Mouse (Mus musculus) kidney, adult 2 months (tissue): Measurements from ENCODE around the gene Ttc36. TPM values are rescaled to one million over a fixed set of nuclear protein-coding genes. Genes with fewer than 3 reads are reported as not detected.
A peak's percentile ranks its signal among the peaks of the same experiment; 100 is the strongest.
"Not testable (repeated sequence)": the region's sequence is repeated elsewhere in the genome, so short reads cannot be mapped to it uniquely, and the experiment has no call there.

Experiments used
- DNase-seq: peaks from one replicate; pipeline ENCODE4 v3.0.0; 2021
- H3K27ac ChIP-seq: fragments of 200-500 bp; 2 replicates; pipeline ENCODE4 v1.5.1; 2012; ENCODE audit warnings: low read depth, low read length, control low read depth, inconsistent platforms; ENCODE audit not compliant: insufficient read depth
- H3K27me3 ChIP-seq: fragments of 200-500 bp; replicated peaks from 2 replicates; pipeline ENCODE4 v1.6.1; 2012; ENCODE audit warnings: mild to moderate bottlenecking, moderate library complexity, low read length, inconsistent platforms; ENCODE audit not compliant: control insufficient read depth, insufficient read depth
- H3K36me3 ChIP-seq: fragments of 200-500 bp; 2 replicates; pipeline ENCODE4 v1.6.1; 2012; ENCODE audit warnings: mild to moderate bottlenecking, moderate library complexity, low read length, inconsistent platforms; ENCODE audit not compliant: control insufficient read depth, insufficient read depth
- H3K4me1 ChIP-seq: fragments of 200-500 bp; 2 replicates; pipeline ENCODE4 v1.6.1; 2011; ENCODE audit warnings: low read length; ENCODE audit not compliant: control insufficient read depth, insufficient read depth
- H3K4me3 ChIP-seq: fragments of 200-500 bp; 2 replicates; pipeline ENCODE4 v1.5.1; 2011; ENCODE audit warnings: mild to moderate bottlenecking, low read depth, low read length, control low read depth; ENCODE audit not compliant: insufficient read depth
- CTCF ChIP-seq: fragments of 200-500 bp; conservative IDR thresholded peaks from 2 replicates; pipeline ENCODE4 v1.5.1; 2011; ENCODE audit warnings: low read depth, mild to moderate bottlenecking, control low read depth, low read length, moderate library complexity, mixed read lengths; ENCODE audit not compliant: insufficient read depth, insufficient read length
- POLR2A ChIP-seq: fragments of 200-500 bp; IDR thresholded peaks from one replicate; pipeline ENCODE4 v1.6.1; 2011; ENCODE audit warnings: low read depth, low read length, control low read depth
- WGBS: fragments of 180-500 bp; shearing (Covaris S2); methylation state at CpG from one replicate; pipeline ENCODE4 v1.1.7; 2018; 5-methylcytosine and 5-hydroxymethylcytosine counted together
- polyA plus RNA-seq: library from polyadenylated mRNA; depleted of rRNA; stranded (reverse); fragments of >200 nt; gene quantifications from 2 replicates; pipeline ENCODE4 v1.2.3, GENCODE M21; 2012; rRNA removed

Gene Ttc36
- polyA plus RNA-seq, 1 experiment = 1,516 TPM

GRCm38 (mm10) chr9:44772392-44772749 lies 30.5 kb downstream of the Ttc36 start:
- H3K27me3 ChIP-seq = no peaks in the 10 kb centered on the region
- no peaks in the 10 kb centered on the region for H3K36me3 ChIP-seq
- DNase-seq = no peak
- 28% methylated on average over 5 of the region's 5 CpGs for WGBS
- no peak overlapping the region for H3K4me3 ChIP-seq
- H3K27ac ChIP-seq = peak overlapping the region; percentile 58
- H3K4me1 ChIP-seq = no peaks in the 10 kb centered on the region
- TF ChIP-seq CTCF = no peak
- TF ChIP-seq POLR2A = no peak

DNA sequence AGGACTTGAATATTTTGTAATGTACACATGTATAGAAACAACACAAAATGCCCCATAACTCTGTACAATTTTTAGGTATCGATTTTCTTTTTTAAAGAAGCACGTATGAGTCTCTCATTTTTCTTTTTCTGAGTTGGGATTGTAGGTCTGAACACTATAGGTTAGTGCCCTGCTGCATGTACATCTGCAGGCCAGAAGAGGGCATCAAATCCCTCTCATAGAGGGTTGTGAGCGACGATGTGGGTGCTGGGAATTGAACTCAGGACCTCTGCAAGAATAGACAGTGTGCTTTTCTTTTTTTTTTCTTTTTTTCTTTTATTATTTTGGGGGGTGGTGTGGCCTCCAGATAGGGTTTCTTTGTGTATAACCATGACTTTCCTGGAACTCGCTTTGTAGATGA lies 31.5 kb downstream of the Ttc36 start:
- no peaks in the 10 kb centered on the region for H3K27me3 ChIP-seq
- no peak overlapping the region for H3K4me3 ChIP-seq
- H3K27ac ChIP-seq = no peak overlapping the region
- no peaks in the 10 kb centered on the region for H3K36me3 ChIP-seq
- no peak for DNase-seq
- H3K4me1 ChIP-seq = no peaks in the 10 kb centered on the region
- TF ChIP-seq POLR2A (no peak), CTCF (no peak)
- WGBS = 94% methylated on average over 5 of the region's 5 CpGs

DNA sequence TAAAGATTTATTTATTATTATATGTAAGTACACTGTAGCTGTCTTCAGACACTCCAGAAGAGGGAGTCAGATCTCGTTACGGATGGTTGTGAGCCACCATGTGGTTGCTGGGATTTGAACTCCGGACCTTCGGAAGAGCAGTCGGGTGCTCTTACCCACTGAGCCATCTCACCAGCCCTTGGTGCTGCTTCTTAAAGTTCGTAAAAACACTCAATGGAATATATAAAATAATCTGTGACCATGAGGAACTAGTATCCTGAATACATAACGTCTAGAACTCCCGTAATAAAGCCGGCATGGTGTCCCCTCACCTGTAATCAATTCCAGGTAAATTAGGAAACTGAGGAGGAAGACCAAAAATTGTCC lies 34.9 kb downstream of the Ttc36 start:
- Histone ChIP-seq H3K4me3 (peak overlapping the region; percentile 100; the same call in 1 of the 2 replicates), H3K27ac (0 out of 2 replicates have a peak overlapping the region, but pooled peaks have one; percentile 41)

GRCm38 (mm10) chr9:44767101-44768028 lies 35.5 kb downstream of the Ttc36 start, which contains the start of the genes Arcn1 and Ift46:
Gene Arcn1 (minus strand): TSS chr9:44767845.
Gene Ift46 (plus strand): TSS chr9:44767908.
- Histone ChIP-seq H3K4me3 (peak within 1 kb of the TSS; percentile 100), H3K27ac (peak within 1 kb of the TSS; percentile 94), H3K36me3 (no peaks in the 10 kb centered on the region), H3K27me3 (no peaks in the 10 kb centered on the region), H3K4me1 (peaks cover 7% of the 10 kb centered on the region; the same call in 1 of the 2 replicates)
- TF ChIP-seq CTCF (no peak), POLR2A (peak; percentile 77)
- DNase-seq = peak; percentile 87
- WGBS = under 1% methylated on average over 82 of the region's 82 CpGs

More for the DNA sequence above, 34.9 kb downstream of the Ttc36 start:
- not testable (repeated sequence) for H3K4me1 ChIP-seq, H3K27me3 ChIP-seq, H3K36me3 ChIP-seq
- WGBS = 37% methylated on average over 7 of the region's 9 CpGs
- peak; percentile 3 for DNase-seq

GRCm38 (mm10) chr9:44760873-44761272 lies 42.0 kb downstream of the Ttc36 start:
- WGBS = 19% methylated on average over 2 of the region's 2 CpGs
- peaks cover 7% of the 10 kb centered on the region; the same call in 1 of the 2 replicates for H3K36me3 ChIP-seq
- H3K4me3 ChIP-seq = no peak overlapping the region
- no peaks in the 10 kb centered on the region for H3K27me3 ChIP-seq
- peaks cover 12% of the 10 kb centered on the region; the same call in 1 of the 2 replicates for H3K4me1 ChIP-seq
- H3K27ac ChIP-seq = no peak overlapping the region
- TF ChIP-seq CTCF (no peak), POLR2A (no peak)
- DNase-seq = no peak

Other genes starting within 250 kb of the Ttc36 start
- 0.20 and 4.0 TPM in 2 replicates for gene Cxcr5, start 241.2 kb downstream of the Ttc36 start, polyA plus RNA-seq
- gene Ddx6, start 198.2 kb downstream of the Ttc36 start, polyA plus RNA-seq = 18.1 and 20.8 TPM in 2 replicates
- gene Treh, start 129.8 kb downstream of the Ttc36 start, polyA plus RNA-seq = 32.2 and 34.4 TPM in 2 replicates
- 37.6 and 46.4 TPM in 2 replicates for gene Phldb1, start 67.9 kb downstream of the Ttc36 start, polyA plus RNA-seq
- 42.3 and 50.9 TPM in 2 replicates for gene Arcn1, start 35.2 kb downstream of the Ttc36 start, polyA plus RNA-seq
- 51.0 and 58.8 TPM in 2 replicates for gene Ift46, start 35.2 kb downstream of the Ttc36 start, polyA plus RNA-seq
- 71.8 and 100 TPM in 2 replicates for gene Tmem25, start 3.8 kb downstream of the Ttc36 start, polyA plus RNA-seq
- 12.1 and 13.9 TPM in 2 replicates for gene Kmt2a, start 78.2 kb upstream of the Ttc36 start, polyA plus RNA-seq
- gene Atp5l, start 117.7 kb upstream of the Ttc36 start, polyA plus RNA-seq = 732 and 924 TPM in 2 replicates
- gene Ube4a, start 162.5 kb upstream of the Ttc36 start, polyA plus RNA-seq = 15.9 and 18.3 TPM in 2 replicates
- 0.57 and 3.2 TPM in 2 replicates for gene Cd3g, start 177.4 kb upstream of the Ttc36 start, polyA plus RNA-seq
- gene Cd3d, start 178.7 kb upstream of the Ttc36 start, polyA plus RNA-seq = 0.19 and 2.9 TPM in 2 replicates
- 0.52 and 3.6 TPM in 2 replicates for gene Cd3e, start 206.6 kb upstream of the Ttc36 start, polyA plus RNA-seq
- gene Mpzl2, start 236.7 kb upstream of the Ttc36 start, polyA plus RNA-seq = 18.8 TPM in 2 replicates